Mouse (Mus musculus) forebrain, embryonic 13.5 days (tissue): ENCODE results near the gene Tshz2. TPM values are rescaled to one million over a fixed set of nuclear protein-coding genes. Genes with fewer than 3 reads are reported as not detected.

ENCODE experiments used
- polyA plus RNA-seq: library from polyadenylated mRNA; unstranded; fragments of >200 nt; fragmentation: Nextera tagmentation; extraction: Ambion mirVana; gene quantifications from 2 replicates; pipeline ENCODE4 v1.2.1, GENCODE M21; 2015

Tshz2 gene
- polyA plus RNA-seq, 1 experiment from 2014 or later = 8.7 TPM

Other genes with a start within 250 kb of the Tshz2 start
- not detected in 2 replicates for gene Gm11011, start 45.3 kb upstream of the Tshz2 start, polyA plus RNA-seq